Mouse (Mus musculus): ENCODE data around the gene Cmtm5.

- no peak for TF ChIP-seq GATA1 (IDR thresholded peaks at IDR 0.05; ENCODE audit: low read length)
- TF ChIP-seq TAL1 (IDR thresholded peaks at IDR 0.05; ENCODE audit: low read length) = no peak
Measured at GRCm38 (mm10) chr14:54920076-54920685, 15.9 kb upstream of the Cmtm5 start.

Data from erythroblast, embryonic 14.5 days (primary cell).